Mouse (Mus musculus) small intestine, adult 2 months (tissue): ENCODE measurements around the gene Scg3.

Experiments
- CTCF ChIP-seq: fragments of 200-500 bp; IDR thresholded peaks from 2 replicates; pipeline ENCODE4 v1.5.1; 2012; ENCODE audit warnings: low read depth, mild to moderate bottlenecking, control low read depth, inconsistent platforms, low read length, moderate library complexity, mixed read lengths; ENCODE audit not compliant: insufficient replicate concordance, insufficient read length; ENCODE audit errors: extremely low read depth
- POLR2A ChIP-seq: fragments of 200-500 bp; IDR thresholded peaks from 2 replicates; pipeline ENCODE4 v1.6.1; 2012; ENCODE audit warnings: low read depth, mild to moderate bottlenecking, control low read depth, inconsistent platforms, low read length, moderate library complexity

DNA sequence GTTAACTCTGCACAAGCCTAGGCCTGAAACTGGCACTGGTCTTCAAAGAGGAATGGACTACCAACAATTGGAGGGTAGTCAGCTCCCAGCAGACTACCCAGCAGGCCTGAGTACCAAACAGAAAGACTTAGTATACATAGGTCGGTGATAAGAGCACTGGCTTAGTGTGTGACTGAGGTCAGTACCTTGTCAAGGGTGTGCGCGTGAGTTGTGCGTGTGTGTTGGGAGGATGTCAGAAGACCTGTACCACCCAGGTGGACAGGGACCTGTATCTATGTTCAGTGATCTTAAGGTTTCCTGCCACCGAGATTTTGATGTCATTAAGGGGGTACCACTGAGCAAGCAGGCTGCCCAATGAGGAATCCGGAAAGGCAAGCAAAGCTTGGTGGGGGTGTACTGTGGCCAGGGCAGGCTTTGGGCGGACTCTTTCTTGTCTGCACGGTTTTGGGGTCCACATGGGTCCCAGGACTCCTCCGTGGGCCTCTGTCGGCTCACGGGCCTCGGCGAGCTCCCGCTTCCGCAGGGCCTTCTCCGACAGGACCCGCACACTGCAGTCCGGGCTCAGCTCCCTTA is 58.8 kb downstream of the Scg3 start:
- TF ChIP-seq POLR2A (no peak), CTCF (no peak)
